Mouse (Mus musculus) liver, postnatal 0 days (tissue): Measurements from ENCODE around the gene Map2k1.

ENCODE experiments used
- CTCF ChIP-seq: sonication (generic); IDR thresholded peaks from 2 replicates; pipeline ENCODE4 v1.5.1; 2016; ENCODE audit warnings: antibody characterized with exemption, low read depth
- EP300 ChIP-seq: IDR thresholded peaks from 2 replicates; pipeline ENCODE4 v1.6.1; 2016; ENCODE audit warnings: antibody characterized with exemption, low read depth, mild to moderate bottlenecking

GRCm38 (mm10) chr9:64274291-64274690 is 20.9 kb upstream of the Map2k1 start:
- TF ChIP-seq CTCF (no peak), EP300 (no peak)
